Comparison of ENCODE assay signal across 8 mouse cellular contexts in genomic region chr11:3930931-3931330, GRCm38 (mm10). TPM values are rescaled to one million over a fixed set of nuclear protein-coding genes. Genes with fewer than 3 reads are reported as not detected.
A peak's percentile ranks its signal among the peaks of the same experiment; 100 is the strongest.
DNase-seq lines count a peak whose midpoint lies in the region; ATAC-seq lines count a peak whose summit lies in the region.

No protein-coding gene starts in this region.

- H3K27ac ChIP-seq in forebrain, embryonic 14.5 days (ENCODE audit: low read depth, low read length): no peak overlapping the region
- no peak overlapping the region for H3K27ac ChIP-seq in neural tube, embryonic 12.5 days

- H3K4me2 ChIP-seq in forebrain, embryonic 14.5 days (ENCODE audit: low read length): peak overlapping the region; percentile 63
- peak overlapping the region; percentile 88 for H3K4me2 ChIP-seq in neural tube, embryonic 12.5 days (replicated peaks)

- H3K9ac ChIP-seq in forebrain, embryonic 14.5 days (ENCODE audit: low read length): peak overlapping the region; percentile 57
- H3K9ac ChIP-seq in neural tube, embryonic 12.5 days: no peak overlapping the region

- no peaks in the 10 kb centered on the region for H3K27me3 ChIP-seq in forebrain, embryonic 14.5 days (replicated peaks; ENCODE audit: control insufficient read depth, insufficient read depth, low read length)
- H3K27me3 ChIP-seq in neural tube, embryonic 12.5 days (replicated peaks): no peaks in the 10 kb centered on the region

- 22% methylated on average over 6 of the region's 6 CpGs for WGBS in forebrain, embryonic 14.5 days
- 18% methylated on average over 6 of the region's 6 CpGs for WGBS in neural tube, embryonic 12.5 days

- peak overlapping the region; percentile 38; the same call in 1 of the 2 replicates for H3K4me3 ChIP-seq in forebrain, embryonic 14.5 days (ENCODE audit: low read depth, low read length)
- H3K4me3 ChIP-seq in neural tube, embryonic 12.5 days: peak overlapping the region; percentile 53

- no peak for ATAC-seq in forebrain, embryonic 14.5 days
- peak; percentile 30; the same call in 1 of the 2 replicates for ATAC-seq in neural tube, embryonic 12.5 days (ENCODE audit: low FRiP score, low read depth)

- no peaks in the 10 kb centered on the region for H3K36me3 ChIP-seq in forebrain, embryonic 14.5 days (ENCODE audit: control insufficient read depth, insufficient read depth, low read length)
- H3K36me3 ChIP-seq in neural tube, embryonic 12.5 days: 0 out of 2 replicates have a peak, but pooled peaks cover 8% of the 10 kb centered on the region

- H3K4me1 ChIP-seq in forebrain, embryonic 14.5 days (ENCODE audit: control insufficient read depth, insufficient read depth, low read length): peaks cover 5% of the 10 kb centered on the region; the same call in 1 of the 2 replicates
- peaks cover 13% of the 10 kb centered on the region for H3K4me1 ChIP-seq in neural tube, embryonic 12.5 days

- DNase-seq in kidney, adult 11 months: peak; percentile 59
- DNase-seq in kidney, postnatal 14 days: no peak
- no peak for DNase-seq in forebrain, embryonic 14.5 days (ENCODE audit: low spot score)
- DNase-seq in kidney, postnatal 10 days: peak; percentile 32
- DNase-seq in left cerebral cortex, adult 9 months (ENCODE audit: low spot score in 2 of 2): no peak
- DNase-seq in layer of hippocampus, postnatal 14 days (ENCODE audit: low spot score in 2 of 2): no peak
- DNase-seq in adipocyte (ENCODE audit: low spot score): no peak

- no peaks in the 10 kb centered on the region for H3K9me3 ChIP-seq in forebrain, embryonic 14.5 days (replicated peaks; ENCODE audit: control insufficient read depth, low read length)
- H3K9me3 ChIP-seq in neural tube, embryonic 12.5 days: no peaks in the 10 kb centered on the region

RNA-seq across cellular contexts. Expression of gene Tcn2, which starts 1.0 kb away (rescaled TPM):
- 19.7 TPM in 2 replicates for polyA plus RNA-seq in forebrain, embryonic 14.5 days (2014; fragmentation: Nextera tagmentation; extraction: Ambion mirVana)
- 26.3 and 28.3 TPM in 2 replicates for polyA plus RNA-seq in neural tube, embryonic 12.5 days (2016; fragmentation: Nextera tagmentation; extraction: Ambion mirVana)
- 10 to 100 TPM; 17.6 to 20.3 TPM for total RNA-seq in layer of hippocampus, postnatal 14 days (2021)

RNA-seq across cellular contexts. Expression of gene Slc35e4, which starts 16.5 kb away (rescaled TPM):
- polyA plus RNA-seq in forebrain, embryonic 14.5 days (2014; fragmentation: Nextera tagmentation; extraction: Ambion mirVana): 8.0 and 10.6 TPM in 2 replicates
- polyA plus RNA-seq in neural tube, embryonic 12.5 days (2016; fragmentation: Nextera tagmentation; extraction: Ambion mirVana): 9.1 and 9.6 TPM in 2 replicates
- total RNA-seq in layer of hippocampus, postnatal 14 days (2021): 10 to 100 TPM; 21.9 to 22.3 TPM

RNA-seq across cellular contexts. Expression of gene Pes1, which starts 32.8 kb away (rescaled TPM):
- 55.2 and 61.5 TPM in 2 replicates for polyA plus RNA-seq in forebrain, embryonic 14.5 days (2014; fragmentation: Nextera tagmentation; extraction: Ambion mirVana)
- polyA plus RNA-seq in neural tube, embryonic 12.5 days (2016; fragmentation: Nextera tagmentation; extraction: Ambion mirVana): 68.1 and 75.7 TPM in 2 replicates
- 10 to 100 TPM; 39.6 to 40.9 TPM for total RNA-seq in layer of hippocampus, postnatal 14 days (2021)

RNA-seq across cellular contexts. Expression of gene Dusp18, which starts 35.9 kb away (rescaled TPM):
- polyA plus RNA-seq in forebrain, embryonic 14.5 days (2014; fragmentation: Nextera tagmentation; extraction: Ambion mirVana): 29.3 and 35.8 TPM in 2 replicates
- 22.2 and 23.5 TPM in 2 replicates for polyA plus RNA-seq in neural tube, embryonic 12.5 days (2016; fragmentation: Nextera tagmentation; extraction: Ambion mirVana)
- total RNA-seq in layer of hippocampus, postnatal 14 days (2021): 10 to 100 TPM; 23.8 to 24.0 TPM

RNA-seq across cellular contexts. Expression of gene 4921536K21Rik, which starts 36.0 kb away (rescaled TPM):
- polyA plus RNA-seq in forebrain, embryonic 14.5 days (2014; fragmentation: Nextera tagmentation; extraction: Ambion mirVana): 0.16 and 0.36 TPM in 2 replicates
- 0.47 and 0.59 TPM in 2 replicates for polyA plus RNA-seq in neural tube, embryonic 12.5 days (2016; fragmentation: Nextera tagmentation; extraction: Ambion mirVana)
- under 1 TPM; 0.24 to 0.81 TPM for total RNA-seq in layer of hippocampus, postnatal 14 days (2021)

Comparison
In these comparisons a context has a peak if more than half of its experiments do, and no peak if none do; other contexts are left out.
1. DNase-seq: peak in kidney, adult 11 months (single experiment) and kidney, postnatal 10 days (single experiment); none in kidney, postnatal 14 days (single experiment), forebrain, embryonic 14.5 days (single experiment), left cerebral cortex, adult 9 months (0 of 2), layer of hippocampus, postnatal 14 days (0 of 2) and adipocyte (single experiment).